Mouse (Mus musculus) intestine, embryonic 16.5 days (tissue): Measurements from ENCODE around the gene Sh3gl1. TPM values are rescaled to one million over a fixed set of nuclear protein-coding genes. Genes with fewer than 3 reads are reported as not detected.

Experiments
- ATAC-seq: fragments of 200-750 bp; cut with Nextera tagmentation; 2 replicates; pipeline ENCODE4 v1.8.0; 2017; ENCODE audit warnings: moderate TSS enrichment, moderate library complexity
- H3K27ac ChIP-seq: fragments of 300-500 bp; sonication (generic); 2 replicates; pipeline ENCODE4 v1.5.1; 2014; ENCODE audit warnings: mild to moderate bottlenecking, low read length
- H3K27me3 ChIP-seq: fragments of 300-500 bp; sonication (generic); replicated peaks from 2 replicates; pipeline ENCODE4 v1.6.1; 2014; ENCODE audit warnings: low read length, control low read depth, mixed read lengths; ENCODE audit not compliant: control insufficient read depth, insufficient read depth
- H3K36me3 ChIP-seq: fragments of 300-500 bp; sonication (generic); 2 replicates; pipeline ENCODE4 v1.6.1; 2014; ENCODE audit warnings: low read length, control low read depth; ENCODE audit not compliant: control insufficient read depth, insufficient read depth
- H3K4me1 ChIP-seq: fragments of 300-500 bp; sonication (generic); 2 replicates; pipeline ENCODE4 v1.6.1; 2014; ENCODE audit warnings: low read length, control low read depth, mixed read lengths; ENCODE audit not compliant: control insufficient read depth, insufficient read depth
- H3K4me2 ChIP-seq: fragments of 300-500 bp; sonication (generic); 2 replicates; pipeline ENCODE4 v1.6.1; 2014; ENCODE audit warnings: low read depth, low read length, control low read depth
- H3K4me3 ChIP-seq: fragments of 300-500 bp; sonication (generic); 2 replicates; pipeline ENCODE4 v1.5.1; 2014; ENCODE audit warnings: mild to moderate bottlenecking, low read length
- H3K9ac ChIP-seq: fragments of 300-500 bp; sonication (generic); 2 replicates; pipeline ENCODE4 v1.6.1; 2014; ENCODE audit warnings: low read depth, low read length
- H3K9me3 ChIP-seq: fragments of 300-500 bp; sonication (generic); 2 replicates; pipeline ENCODE4 v1.6.1; 2016; ENCODE audit warnings: low read length, control low read depth; ENCODE audit not compliant: control insufficient read depth
- WGBS: fragments of 180-500 bp; shearing (Covaris S2); extraction: QIAGEN DNeasy Blood & Tissue Kit; methylation state at CpG from one replicate; pipeline ENCODE4 v1.1.7; 2014; 5-methylcytosine and 5-hydroxymethylcytosine counted together
- polyA plus RNA-seq: library from polyadenylated mRNA; unstranded; fragments of >200 nt; fragmentation: Nextera tagmentation; extraction: Ambion mirVana; gene quantifications from 2 replicates; pipeline ENCODE4 v1.2.1, GENCODE M21; 2015

Gene Sh3gl1
- polyA plus RNA-seq, 1 experiment from 2014 or later: 131 TPM

DNA sequence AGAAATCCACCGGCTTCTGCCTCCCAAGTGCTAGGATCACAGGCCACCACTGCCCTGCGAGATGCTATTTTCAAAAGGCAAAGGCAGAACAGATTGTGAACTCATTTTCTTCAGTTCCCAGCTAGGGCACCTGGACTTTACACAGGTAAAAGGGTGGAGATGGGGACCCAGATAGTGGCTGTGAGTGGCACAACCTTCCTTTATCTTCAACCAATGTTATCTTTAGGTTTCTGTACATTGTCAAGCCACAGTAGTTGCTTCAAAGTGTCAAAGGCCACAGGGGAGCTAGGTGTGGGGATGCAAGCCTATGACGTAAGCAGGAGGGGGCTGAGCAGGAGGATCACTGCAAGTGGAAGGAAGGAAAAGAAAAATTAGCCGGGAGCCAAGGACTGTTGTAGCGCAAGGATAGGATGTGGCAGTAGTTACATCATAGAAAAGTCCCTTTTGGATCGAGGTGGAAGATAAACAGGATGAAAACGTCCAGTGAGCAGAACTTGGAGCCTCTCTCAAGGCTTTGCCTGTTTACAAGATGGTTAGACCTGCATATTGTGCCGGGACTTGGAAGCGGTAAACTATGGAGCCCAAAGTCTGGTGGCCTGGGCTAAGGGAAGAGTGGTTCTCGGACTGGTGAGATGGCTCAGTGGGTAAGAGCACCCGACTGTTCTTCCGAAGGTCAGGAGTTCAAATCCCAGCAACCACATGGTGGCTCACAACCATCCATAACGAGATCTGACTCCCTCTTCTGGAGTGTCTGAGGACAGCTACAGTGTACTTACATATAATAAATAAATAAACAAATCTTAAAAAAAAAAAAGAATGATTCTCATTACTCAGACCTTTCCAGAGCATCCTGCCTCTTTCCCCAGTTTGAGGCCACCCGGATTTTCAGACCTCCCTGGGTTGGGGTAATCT lies 28.7 kb downstream of the Sh3gl1 start:
- peaks cover 12% of the 10 kb centered on the region for H3K36me3 ChIP-seq
- H3K9ac ChIP-seq: peak overlapping the region; percentile 56
- peak overlapping the region; percentile 92 for H3K27ac ChIP-seq
- H3K27me3 ChIP-seq: no peaks in the 10 kb centered on the region
- 20% methylated on average over 13 of the region's 14 CpGs for WGBS
- peak overlapping the region; percentile 88 for H3K4me2 ChIP-seq
- peak; percentile 51 for ATAC-seq
- H3K4me1 ChIP-seq: peaks cover 20% of the 10 kb centered on the region
- H3K9me3 ChIP-seq: no peaks in the 10 kb centered on the region
- H3K4me3 ChIP-seq: peak overlapping the region; percentile 93

DNA sequence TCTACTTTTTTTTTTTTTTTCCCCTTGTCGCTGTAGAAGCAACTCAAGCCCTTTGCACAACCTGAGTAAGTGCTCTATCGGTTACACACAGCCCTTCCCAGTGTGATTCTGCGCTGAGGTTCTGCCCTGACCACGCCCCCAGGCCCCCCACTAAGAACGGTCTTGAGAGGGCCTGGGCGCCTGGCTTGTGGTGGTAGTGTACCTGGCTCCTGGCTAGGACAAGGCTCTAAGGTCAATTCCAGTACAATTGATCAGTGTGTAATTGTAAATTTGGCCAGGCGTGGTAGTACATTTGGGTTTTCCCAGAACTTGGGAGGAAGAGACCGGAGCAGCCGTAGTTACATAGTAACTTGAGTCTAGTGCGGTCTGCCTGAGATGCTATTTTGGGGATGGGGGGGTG lies 29.5 kb downstream of the Sh3gl1 start:
- H3K4me1 ChIP-seq: peaks cover 20% of the 10 kb centered on the region
- H3K27ac ChIP-seq: peak overlapping the region; percentile 92
- peak overlapping the region; percentile 88; the same call in 1 of the 2 replicates for H3K4me2 ChIP-seq
- H3K9me3 ChIP-seq: no peaks in the 10 kb centered on the region
- ATAC-seq: no peak
- H3K4me3 ChIP-seq: peak overlapping the region; percentile 11; the same call in 1 of the 2 replicates
- no peaks in the 10 kb centered on the region for H3K27me3 ChIP-seq
- H3K9ac ChIP-seq: 0 out of 2 replicates have a peak overlapping the region, but pooled peaks have one; percentile 39
- 44% methylated on average over 10 of the region's 10 CpGs for WGBS
- peaks cover 7% of the 10 kb centered on the region for H3K36me3 ChIP-seq

DNA sequence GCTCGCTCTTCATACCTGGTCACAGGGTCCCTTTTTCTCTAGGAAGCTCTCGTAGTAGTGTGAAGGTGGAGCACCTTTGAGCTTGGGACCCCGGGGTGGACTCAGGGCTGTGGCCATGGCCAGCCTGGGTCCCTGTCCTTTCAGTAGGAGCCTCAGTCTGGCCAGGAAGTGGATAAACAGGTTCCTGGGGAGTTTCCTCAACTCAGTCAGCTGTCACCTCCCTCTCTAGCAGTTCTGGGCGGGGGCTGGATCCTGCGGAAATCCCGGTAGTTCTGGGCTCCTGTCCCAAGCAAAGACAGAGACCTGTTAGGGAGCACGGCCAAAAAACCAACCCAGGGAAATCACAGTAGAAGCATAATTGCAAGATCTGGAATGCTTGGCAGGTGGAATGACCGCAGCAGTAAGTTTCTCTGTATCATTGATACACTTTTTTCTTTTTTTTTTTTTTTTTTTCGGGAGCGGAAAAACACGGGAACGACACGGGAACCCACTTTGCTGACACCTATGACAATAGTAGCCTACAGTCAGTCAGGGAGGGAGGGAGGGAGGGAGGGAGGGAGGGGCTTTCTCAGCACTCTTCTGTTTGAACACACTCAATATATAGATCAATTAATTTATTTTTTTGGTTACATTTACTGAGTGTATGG lies 30.9 kb downstream of the Sh3gl1 start, which contains the start of the genes Stap2 and Mpnd:
Gene Stap2, minus strand, starts transcription at position 170 of the 647 bp plus-strand sequence.
Gene Mpnd, plus strand, starts transcription at position 297 of the 647 bp plus-strand sequence.
- 30% methylated on average over 13 of the region's 13 CpGs for WGBS
- H3K27me3 ChIP-seq: 0 out of 2 replicates have a peak, but pooled peaks cover 2% of the 10 kb centered on the region
- H3K4me2 ChIP-seq: peak within 1 kb of the TSS; percentile 56
- peaks cover 3% of the 10 kb centered on the region; the same call in 1 of the 2 replicates for H3K36me3 ChIP-seq
- H3K9me3 ChIP-seq: no peaks in the 10 kb centered on the region
- H3K4me3 ChIP-seq: peak within 1 kb of the TSS; percentile 52
- peak; percentile 10; the same call in 1 of the 2 replicates for ATAC-seq
- H3K27ac ChIP-seq: peak within 1 kb of the TSS; percentile 92
- H3K4me1 ChIP-seq: peaks cover 15% of the 10 kb centered on the region
- peak within 1 kb of the TSS; percentile 73 for H3K9ac ChIP-seq

DNA sequence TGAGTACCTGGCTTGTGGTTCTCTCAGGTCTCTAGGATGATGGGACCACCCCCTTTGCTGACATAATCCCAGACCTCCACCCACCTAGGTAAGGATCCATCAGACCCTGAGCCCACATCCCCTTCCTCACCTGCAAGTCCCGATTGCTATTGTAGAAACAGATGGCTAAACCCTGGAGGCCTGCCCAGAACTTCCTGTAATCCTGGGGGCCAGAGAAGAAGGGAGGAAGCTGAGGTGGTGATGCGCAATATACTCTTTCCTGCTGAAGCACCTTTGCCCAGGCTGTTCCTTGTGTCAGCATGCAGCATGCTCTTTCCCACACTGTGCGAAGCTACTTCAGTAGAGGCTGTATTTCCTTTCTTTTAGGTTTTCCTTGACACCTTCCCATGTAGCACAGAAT lies 33.4 kb downstream of the Sh3gl1 start:
- Histone ChIP-seq H3K9me3 (no peaks in the 10 kb centered on the region), H3K9ac (no peak overlapping the region), H3K27me3 (peaks cover 2% of the 10 kb centered on the region; the same call in 1 of the 2 replicates), H3K27ac (no peak overlapping the region), H3K4me1 (peaks cover 7% of the 10 kb centered on the region; the same call in 1 of the 2 replicates), H3K36me3 (peaks cover 3% of the 10 kb centered on the region; the same call in 1 of the 2 replicates), H3K4me2 (no peak overlapping the region), H3K4me3 (no peak overlapping the region)
- 85% methylated on average over 3 of the region's 3 CpGs for WGBS
- ATAC-seq: no peak

DNA sequence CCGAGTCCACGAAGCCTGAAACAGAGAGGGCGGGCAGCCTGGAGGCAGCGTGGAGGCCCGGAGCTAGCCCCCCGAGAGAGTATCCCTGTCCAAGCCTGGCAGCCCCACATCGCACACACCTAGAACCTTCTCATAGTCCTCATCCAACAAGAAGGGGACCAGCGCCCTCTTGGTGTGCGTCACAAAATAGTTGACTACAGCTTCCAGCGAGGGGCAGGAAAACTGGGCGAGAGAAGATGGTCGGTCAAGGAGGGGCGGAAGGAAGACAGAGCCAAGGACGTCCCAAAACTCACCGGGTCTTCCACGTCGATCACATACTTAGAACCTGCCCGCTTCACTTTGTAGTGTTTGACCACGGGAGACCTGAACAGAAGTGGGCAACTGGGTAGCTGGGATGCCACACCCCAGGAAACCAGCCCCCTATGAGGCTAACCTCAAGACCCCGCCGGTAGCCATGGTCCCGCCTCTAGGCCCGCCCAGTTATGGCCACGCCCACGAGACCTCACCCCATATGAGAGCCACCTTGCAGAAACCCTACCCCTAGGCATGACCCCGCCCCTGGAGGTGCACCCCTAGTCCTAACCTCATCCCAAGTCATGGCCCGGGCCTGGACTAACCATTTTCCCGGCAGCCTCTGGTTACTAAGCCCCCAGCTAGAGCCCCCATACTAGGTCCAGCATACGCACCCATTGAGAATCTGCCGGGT lies 36.5 kb downstream of the Sh3gl1 start:
- Histone ChIP-seq H3K27ac (no peak overlapping the region), H3K4me3 (no peak overlapping the region), H3K9me3 (no peaks in the 10 kb centered on the region), H3K4me1 (peaks cover 11% of the 10 kb centered on the region), H3K9ac (no peak overlapping the region), H3K27me3 (peaks cover 2% of the 10 kb centered on the region; the same call in 1 of the 2 replicates), H3K4me2 (no peak overlapping the region), H3K36me3 (peaks cover 8% of the 10 kb centered on the region)
- 16% methylated on average over 30 of the region's 30 CpGs for WGBS
- ATAC-seq: no peak

DNA sequence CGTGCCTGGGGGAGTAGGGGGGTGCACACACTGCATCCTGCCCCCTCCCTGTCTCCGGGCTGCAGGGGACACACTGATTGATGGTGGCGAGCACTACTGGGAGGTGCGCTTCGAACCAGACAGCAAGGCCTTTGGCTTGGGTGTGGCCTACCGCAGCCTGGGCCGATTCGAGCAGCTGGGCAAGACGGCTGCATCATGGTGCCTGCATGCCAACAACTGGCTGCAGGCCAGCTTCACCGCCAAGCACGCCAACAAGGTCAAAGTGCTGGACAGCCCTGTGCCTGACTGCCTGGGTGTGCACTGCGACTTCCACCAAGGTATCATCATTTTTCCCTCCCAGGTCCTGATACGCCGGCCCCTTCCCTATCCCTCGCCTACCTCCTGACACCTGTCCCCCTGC lies 40.4 kb downstream of the Sh3gl1 start:
- Histone ChIP-seq H3K27me3 (peaks cover 2% of the 10 kb centered on the region; the same call in 1 of the 2 replicates), H3K4me1 (peaks cover 8% of the 10 kb centered on the region), H3K36me3 (peaks cover 5% of the 10 kb centered on the region), H3K27ac (no peak overlapping the region), H3K9me3 (no peaks in the 10 kb centered on the region), H3K4me2 (no peak overlapping the region), H3K9ac (0 out of 2 replicates have a peak overlapping the region, but pooled peaks have one; percentile 4), H3K4me3 (no peak overlapping the region)
- peak; percentile 73 for ATAC-seq
- WGBS: 75% methylated on average over 15 of the region's 15 CpGs

DNA sequence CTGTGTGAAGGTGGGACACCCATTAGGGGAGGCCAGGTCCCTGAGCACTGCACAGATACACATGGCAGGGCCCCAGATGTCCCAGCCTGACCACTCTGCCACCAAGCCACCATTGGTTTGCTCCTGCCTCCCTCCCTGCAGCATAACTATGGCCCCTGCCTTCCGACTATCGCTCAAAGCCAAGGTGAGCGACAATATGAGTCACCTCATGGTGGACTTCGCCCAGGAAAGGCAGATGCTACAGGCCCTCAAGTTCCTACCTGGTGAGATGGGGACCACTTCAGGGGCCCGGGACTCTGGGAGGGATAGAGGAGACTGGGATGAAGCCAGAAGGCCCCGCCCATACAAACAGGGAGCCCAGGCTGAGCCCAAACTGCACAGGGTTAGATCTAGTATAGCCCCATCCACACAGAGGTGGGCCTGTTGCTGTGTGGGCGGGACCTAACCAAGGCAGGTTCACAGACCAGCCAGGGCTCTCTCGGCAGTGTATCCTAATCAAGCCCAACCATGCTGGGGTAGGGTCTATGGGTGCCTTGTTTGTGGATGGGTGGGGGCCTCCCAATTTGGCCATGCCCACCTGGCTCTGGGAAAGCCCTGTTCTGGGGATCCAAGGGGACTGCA lies 46.0 kb downstream of the Sh3gl1 start:
- Histone ChIP-seq H3K4me3 (no peak overlapping the region), H3K27ac (no peak overlapping the region), H3K27me3 (no peaks in the 10 kb centered on the region), H3K4me1 (0 out of 2 replicates have a peak, but pooled peaks cover 7% of the 10 kb centered on the region), H3K4me2 (no peak overlapping the region), H3K9ac (no peak overlapping the region), H3K36me3 (no peaks in the 10 kb centered on the region), H3K9me3 (no peaks in the 10 kb centered on the region)
- peak; percentile 80 for ATAC-seq
- WGBS: 61% methylated on average over 8 of the region's 8 CpGs

DNA sequence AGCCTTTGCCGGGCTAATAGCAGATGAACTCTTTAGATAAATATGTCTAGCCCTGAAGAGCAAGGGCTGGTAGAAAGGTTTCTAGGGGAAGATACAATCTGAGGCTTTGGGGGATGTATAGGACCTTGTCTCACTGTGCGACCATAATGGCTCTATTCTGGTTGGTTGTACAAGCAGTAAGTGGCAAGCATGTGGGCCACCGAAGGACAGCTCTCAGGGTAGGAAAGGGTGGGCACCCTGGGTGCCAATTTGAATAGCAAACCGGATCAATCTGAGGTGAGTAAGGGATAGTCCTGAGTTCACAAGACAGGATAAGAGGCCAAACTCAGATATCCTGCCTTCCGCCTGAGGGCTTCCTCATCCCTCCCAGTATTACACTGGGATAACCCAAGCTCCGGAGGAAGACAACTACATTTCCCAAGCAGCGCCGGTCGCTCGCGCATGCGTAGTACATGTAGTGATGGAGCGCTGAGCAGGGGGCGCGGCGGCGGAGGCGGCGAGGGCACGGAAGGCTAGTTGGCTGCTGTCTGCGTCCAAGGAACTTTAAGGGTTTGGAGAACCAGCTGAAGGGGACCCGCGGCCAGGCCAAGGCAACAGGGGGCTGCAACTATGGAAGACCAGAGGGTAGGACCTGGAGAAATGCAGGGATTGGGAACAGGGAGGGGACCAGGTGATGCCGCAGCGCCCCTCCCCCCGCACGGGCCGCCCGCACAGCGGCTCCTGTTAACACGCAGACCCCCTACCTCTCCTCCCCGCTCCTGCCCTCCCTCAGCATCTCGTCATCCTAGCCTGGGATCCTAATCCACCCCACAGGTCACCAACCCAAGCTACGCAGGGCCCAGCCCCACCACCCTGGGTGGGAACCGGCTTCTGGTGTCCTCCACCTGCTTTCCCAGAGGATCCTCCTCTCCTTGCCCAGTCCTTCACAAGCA lies 50.1 kb downstream of the Sh3gl1 start, which contains the start of gene Fsd1:
Gene Fsd1, plus strand, starts transcription at position 480 of the 932 bp plus-strand sequence.
- 0 out of 2 replicates have a peak, but pooled peaks cover 7% of the 10 kb centered on the region for H3K4me1 ChIP-seq
- ATAC-seq: no peak
- H3K4me2 ChIP-seq: peak within 1 kb of the TSS; percentile 58
- H3K27me3 ChIP-seq: no peaks in the 10 kb centered on the region
- no peak within 1 kb of the TSS for H3K27ac ChIP-seq
- H3K4me3 ChIP-seq: peak within 1 kb of the TSS; percentile 49
- 8% methylated on average over 35 of the region's 35 CpGs for WGBS
- H3K9me3 ChIP-seq: no peaks in the 10 kb centered on the region; the same call in 1 of the 2 replicates
- peak within 1 kb of the TSS; percentile 65 for H3K9ac ChIP-seq
- H3K36me3 ChIP-seq: no peaks in the 10 kb centered on the region
